In genomic region chr13:70233896-70234799, GRCm38 (mm10) we compare ENCODE assay signal across 8 mouse cellular contexts.
DNase-seq lines count a peak whose midpoint lies in the region; ATAC-seq and TF ChIP-seq lines count a peak whose summit lies in the region.

No protein-coding gene starts in this region.

- DNase-seq in NIH3T3 (ENCODE audit: low read depth), result peak; percentile 55
- DNase-seq in cerebellum, adult 11 months, result peak; percentile 76
- DNase-seq in hindbrain, embryonic 10.5 days (ENCODE audit: low spot score), result peak; percentile 85
- peak; percentile 69 to 88 for DNase-seq in layer of hippocampus, adult 8-10 months (ENCODE audit: low spot score in 2 of 2)
- DNase-seq in lung, embryonic 14.5 days, result peak; percentile 90
- DNase-seq in retina, postnatal 7 days (ENCODE audit: low read depth, low spot score), result peak; percentile 58
- no peak for DNase-seq in spleen, adult 12 weeks (ENCODE audit: low spot score)

- H3K9ac ChIP-seq in forebrain, embryonic 15.5 days (replicated peaks), result no peak overlapping the region
- H3K9ac ChIP-seq in lung, embryonic 14.5 days, result no peak overlapping the region

- no peak overlapping the region for H3K4me3 ChIP-seq in forebrain, embryonic 15.5 days
- peak overlapping the region; percentile 36 for H3K4me3 ChIP-seq in hindbrain, embryonic 10.5 days
- no peak overlapping the region for H3K4me3 ChIP-seq in lung, embryonic 14.5 days (ENCODE audit: low read depth, low read length)

- H3K36me3 ChIP-seq in forebrain, embryonic 15.5 days, result no peaks in the 10 kb centered on the region
- H3K36me3 ChIP-seq in hindbrain, embryonic 10.5 days, result no peaks in the 10 kb centered on the region
- H3K36me3 ChIP-seq in lung, embryonic 14.5 days (ENCODE audit: insufficient read depth), result no peaks in the 10 kb centered on the region

- no peak overlapping the region for H3K27ac ChIP-seq in forebrain, embryonic 15.5 days (replicated peaks)
- peak overlapping the region; percentile 75 for H3K27ac ChIP-seq in hindbrain, embryonic 10.5 days
- H3K27ac ChIP-seq in lung, embryonic 14.5 days (ENCODE audit: low read depth), result no peak overlapping the region

- peaks cover 8% of the 10 kb centered on the region for H3K4me1 ChIP-seq in forebrain, embryonic 15.5 days
- peaks cover 10% of the 10 kb centered on the region for H3K4me1 ChIP-seq in hindbrain, embryonic 10.5 days (replicated peaks)
- H3K4me1 ChIP-seq in lung, embryonic 14.5 days (ENCODE audit: insufficient read depth), result no peaks in the 10 kb centered on the region

- no peaks in the 10 kb centered on the region for H3K27me3 ChIP-seq in forebrain, embryonic 15.5 days
- peaks cover 18% of the 10 kb centered on the region; the same call in 1 of the 2 replicates for H3K27me3 ChIP-seq in hindbrain, embryonic 10.5 days (ENCODE audit: insufficient read depth, poor library complexity, severe bottlenecking)
- no peaks in the 10 kb centered on the region for H3K27me3 ChIP-seq in lung, embryonic 14.5 days (ENCODE audit: insufficient read depth, low read length)

- peak; percentile 96 for TF ChIP-seq CTCF in lung, embryonic 14.5 days (IDR thresholded peaks at IDR 0.05; ENCODE audit: low read depth)

- H3K4me2 ChIP-seq in forebrain, embryonic 15.5 days (replicated peaks), result peak overlapping the region; percentile 28
- H3K4me2 ChIP-seq in lung, embryonic 14.5 days, result peak overlapping the region; percentile 36; the same call in 1 of the 2 replicates

- peak; percentile 96 for ATAC-seq in forebrain, embryonic 15.5 days (replicated peaks)
- ATAC-seq in lung, embryonic 14.5 days (ENCODE audit: insufficient read depth), result peak; percentile 90

- 16% methylated on average over 22 of the region's 22 CpGs for WGBS in forebrain, embryonic 15.5 days
- 27% methylated on average over 22 of the region's 22 CpGs for WGBS in hindbrain, embryonic 10.5 days
- WGBS in lung, embryonic 14.5 days, result 38% methylated on average over 22 of the region's 22 CpGs

- H3K9me3 ChIP-seq in forebrain, embryonic 15.5 days, result no peaks in the 10 kb centered on the region
- no peaks in the 10 kb centered on the region for H3K9me3 ChIP-seq in hindbrain, embryonic 10.5 days
- no peaks in the 10 kb centered on the region for H3K9me3 ChIP-seq in lung, embryonic 14.5 days (ENCODE audit: low read depth, low read length)
